Mouse (Mus musculus): ENCODE results near the gene Tmem116. TPM values are rescaled to one million over a fixed set of nuclear protein-coding genes. Genes with fewer than 3 reads are reported as not detected.

Tmem116 gene
- polyA plus RNA-seq, 1 experiment from 2014 or later = 1.0 TPM

- H3K9ac ChIP-seq (replicated peaks) = peak within 1 kb of the TSS; percentile 88
- no peaks in the 10 kb centered on the region for H3K36me3 ChIP-seq
- H3K4me3 ChIP-seq = peak within 1 kb of the TSS; percentile 72
- H3K9me3 ChIP-seq = no peaks in the 10 kb centered on the region
- H3K27ac ChIP-seq (replicated peaks) = peak within 1 kb of the TSS; percentile 97
- WGBS = 2% methylated on average over 53 of the region's 55 CpGs
- ATAC-seq (replicated peaks) = peak; percentile 93
- no peaks in the 10 kb centered on the region for H3K27me3 ChIP-seq
- peaks cover 36% of the 10 kb centered on the region for H3K4me1 ChIP-seq
- H3K4me2 ChIP-seq (replicated peaks) = peak within 1 kb of the TSS; percentile 83
Measured at GRCm38 (mm10) chr5:121545793-121546529, 94.3 kb downstream of the Tmem116 start, which contains the start of gene Mapkapk5. TSS of gene Mapkapk5 (minus strand) at chr5:121545905.

- peak overlapping the region; percentile 83 for H3K4me2 ChIP-seq (replicated peaks)
- ATAC-seq (replicated peaks) = no peak
- WGBS = 36% methylated on average over 6 of the region's 6 CpGs
- H3K9me3 ChIP-seq = no peaks in the 10 kb centered on the region
- peak overlapping the region; percentile 88 for H3K9ac ChIP-seq (replicated peaks)
- H3K4me1 ChIP-seq = peaks cover 36% of the 10 kb centered on the region
- H3K27me3 ChIP-seq = no peaks in the 10 kb centered on the region
- H3K4me3 ChIP-seq = peak overlapping the region; percentile 72
- no peaks in the 10 kb centered on the region for H3K36me3 ChIP-seq
- H3K27ac ChIP-seq (replicated peaks) = peak overlapping the region; percentile 97
Measured at GRCm38 (mm10) chr5:121546530-121546895, 94.8 kb downstream of the Tmem116 start.

GRCm38 (mm10) chr5:121547084-121547483, 95.4 kb downstream of the Tmem116 start:
- no peak for ATAC-seq (replicated peaks)

GRCm38 (mm10) chr5:121549196-121549595, 97.5 kb downstream of the Tmem116 start:
- ATAC-seq (replicated peaks) = no peak
- Histone ChIP-seq H3K4me1 (peaks cover 14% of the 10 kb centered on the region), H3K4me3 (no peak overlapping the region), H3K27ac (replicated peaks) (no peak overlapping the region), H3K9me3 (no peaks in the 10 kb centered on the region), H3K36me3 (no peaks in the 10 kb centered on the region), H3K27me3 (no peaks in the 10 kb centered on the region), H3K4me2 (replicated peaks) (no peak overlapping the region), H3K9ac (replicated peaks) (no peak overlapping the region)
- WGBS = 90% methylated on average over 7 of the region's 7 CpGs

More at GRCm38 (mm10) chr5:121547084-121547483, 95.4 kb downstream of the Tmem116 start:
- WGBS = 93% methylated on average over 3 of the region's 3 CpGs
- no peaks in the 10 kb centered on the region for H3K27me3 ChIP-seq
- no peaks in the 10 kb centered on the region for H3K36me3 ChIP-seq
- no peak overlapping the region for H3K4me2 ChIP-seq (replicated peaks)
- H3K27ac ChIP-seq (replicated peaks) = no peak overlapping the region
- H3K9ac ChIP-seq (replicated peaks) = no peak overlapping the region
- H3K4me3 ChIP-seq = no peak overlapping the region
- no peaks in the 10 kb centered on the region for H3K9me3 ChIP-seq
- peaks cover 35% of the 10 kb centered on the region for H3K4me1 ChIP-seq

GRCm38 (mm10) chr5:121562436-121562835, 110.7 kb downstream of the Tmem116 start:
- Histone ChIP-seq H3K27ac (replicated peaks) (no peak overlapping the region), H3K9ac (replicated peaks) (no peak overlapping the region), H3K4me2 (replicated peaks) (no peak overlapping the region), H3K27me3 (no peaks in the 10 kb centered on the region), H3K4me1 (no peaks in the 10 kb centered on the region; the same call in 1 of the 2 replicates), H3K9me3 (no peaks in the 10 kb centered on the region), H3K36me3 (no peaks in the 10 kb centered on the region), H3K4me3 (no peak overlapping the region)
- WGBS = 87% methylated on average over 3 of the region's 3 CpGs
- no peak for ATAC-seq (replicated peaks)

- Histone ChIP-seq H3K4me1 (no peaks in the 10 kb centered on the region; the same call in 1 of the 2 replicates), H3K9ac (replicated peaks) (no peak overlapping the region), H3K9me3 (no peaks in the 10 kb centered on the region), H3K4me2 (replicated peaks) (peak overlapping the region; percentile 19), H3K27ac (replicated peaks) (no peak overlapping the region), H3K27me3 (no peaks in the 10 kb centered on the region), H3K4me3 (no peak overlapping the region), H3K36me3 (no peaks in the 10 kb centered on the region)
- ATAC-seq (replicated peaks) = 0 out of 2 replicates have a peak, but pooled peaks have one; percentile 48
- 14% methylated on average over 11 of the region's 11 CpGs for WGBS
Measured at GRCm38 (mm10) chr5:121564468-121564895, 112.8 kb downstream of the Tmem116 start.

GRCm38 (mm10) chr5:121566035-121566681, 114.5 kb downstream of the Tmem116 start:
- Histone ChIP-seq H3K4me3 (no peak overlapping the region), H3K27ac (replicated peaks) (no peak overlapping the region), H3K4me1 (no peaks in the 10 kb centered on the region; the same call in 1 of the 2 replicates), H3K27me3 (no peaks in the 10 kb centered on the region), H3K4me2 (replicated peaks) (no peak overlapping the region), H3K9me3 (no peaks in the 10 kb centered on the region), H3K36me3 (0 out of 2 replicates have a peak, but pooled peaks cover under 1% of the 10 kb centered on the region), H3K9ac (replicated peaks) (no peak overlapping the region)
- ATAC-seq (replicated peaks) = no peak
- 93% methylated on average over 16 of the region's 16 CpGs for WGBS

- no peaks in the 10 kb centered on the region for H3K4me1 ChIP-seq
- H3K9me3 ChIP-seq = no peaks in the 10 kb centered on the region
- no peak overlapping the region for H3K4me3 ChIP-seq
- no peak overlapping the region for H3K4me2 ChIP-seq (replicated peaks)
- 67% methylated on average over 9 of the region's 9 CpGs for WGBS
- no peaks in the 10 kb centered on the region for H3K27me3 ChIP-seq
- 0 out of 2 replicates have a peak, but pooled peaks cover 3% of the 10 kb centered on the region for H3K36me3 ChIP-seq
- no peak for ATAC-seq (replicated peaks)
- H3K27ac ChIP-seq (replicated peaks) = no peak overlapping the region
- no peak overlapping the region for H3K9ac ChIP-seq (replicated peaks)
Measured at GRCm38 (mm10) chr5:121569881-121570420, 118.3 kb downstream of the Tmem116 start.

- Histone ChIP-seq H3K4me3 (no peak overlapping the region), H3K36me3 (0 out of 2 replicates have a peak, but pooled peaks cover 3% of the 10 kb centered on the region), H3K27ac (replicated peaks) (no peak overlapping the region), H3K4me1 (no peaks in the 10 kb centered on the region), H3K9me3 (no peaks in the 10 kb centered on the region), H3K9ac (replicated peaks) (no peak overlapping the region), H3K4me2 (replicated peaks) (no peak overlapping the region), H3K27me3 (no peaks in the 10 kb centered on the region)
- WGBS = 90% methylated on average over 1 of the region's 1 CpGs
- no peak for ATAC-seq (replicated peaks)
Measured at GRCm38 (mm10) chr5:121570787-121571186, 119.1 kb downstream of the Tmem116 start.

Other genes with a start within 250 kb of the Tmem116 start
- 398 and 410 TPM in 2 replicates for gene Rpl6, start 247.4 kb upstream of the Tmem116 start, polyA plus RNA-seq (2015; fragmentation: Nextera tagmentation; extraction: Ambion mirVana)
- 18.1 and 20.8 TPM in 2 replicates for gene Hectd4, start 231.7 kb upstream of the Tmem116 start, polyA plus RNA-seq (2015; fragmentation: Nextera tagmentation; extraction: Ambion mirVana)
- gene Trafd1, start 66.3 kb upstream of the Tmem116 start, polyA plus RNA-seq (2015; fragmentation: Nextera tagmentation; extraction: Ambion mirVana) = 138 and 142 TPM in 2 replicates
- 54.7 and 59.0 TPM in 2 replicates for gene Naa25, start 54.0 kb upstream of the Tmem116 start, polyA plus RNA-seq (2015; fragmentation: Nextera tagmentation; extraction: Ambion mirVana)
- 137 and 144 TPM in 2 replicates for gene Erp29, start 613 bp downstream of the Tmem116 start, polyA plus RNA-seq (2015; fragmentation: Nextera tagmentation; extraction: Ambion mirVana)
- 0.08 TPM in 1 of 2 replicates, not detected in the other for gene Adam1b, start 51.5 kb downstream of the Tmem116 start, polyA plus RNA-seq (2015; fragmentation: Nextera tagmentation; extraction: Ambion mirVana)
- gene Adam1a, start 93.6 kb downstream of the Tmem116 start, polyA plus RNA-seq (2015; fragmentation: Nextera tagmentation; extraction: Ambion mirVana) = 3.7 and 3.8 TPM in 2 replicates
- gene Gm42878, start 93.6 kb downstream of the Tmem116 start, polyA plus RNA-seq (2015; fragmentation: Nextera tagmentation; extraction: Ambion mirVana) = not detected in 2 replicates
- gene Mapkapk5, start 94.0 kb downstream of the Tmem116 start, polyA plus RNA-seq (2015; fragmentation: Nextera tagmentation; extraction: Ambion mirVana) = 57.1 and 61.9 TPM in 2 replicates
- 97.5 and 97.8 TPM in 2 replicates for gene Aldh2, start 141.9 kb downstream of the Tmem116 start, polyA plus RNA-seq (2015; fragmentation: Nextera tagmentation; extraction: Ambion mirVana)
- 1.1 and 1.2 TPM in 2 replicates for gene Acad12, start 167.0 kb downstream of the Tmem116 start, polyA plus RNA-seq (2015; fragmentation: Nextera tagmentation; extraction: Ambion mirVana)
- 1.0 and 1.1 TPM in 2 replicates for gene Acad10, start 208.6 kb downstream of the Tmem116 start, polyA plus RNA-seq (2015; fragmentation: Nextera tagmentation; extraction: Ambion mirVana)
- 51.1 and 55.4 TPM in 2 replicates for gene Brap, start 208.7 kb downstream of the Tmem116 start, polyA plus RNA-seq (2015; fragmentation: Nextera tagmentation; extraction: Ambion mirVana)